Mouse (Mus musculus) liver, embryonic 14.5 days (tissue): Measurements from ENCODE around the gene Gm14151. TPM values are rescaled to one million over a fixed set of nuclear protein-coding genes. Genes with fewer than 3 reads are reported as not detected.
"Not testable (repeated sequence)": the region's sequence is repeated elsewhere in the genome, so short reads cannot be mapped to it uniquely, and the experiment has no call there.

Experiments used
- ATAC-seq: fragments of 200-750 bp; cut with Nextera tagmentation; 2 replicates; pipeline ENCODE4 v1.8.0; 2017; ENCODE audit warnings: moderate number of reproducible peaks, mild to moderate bottlenecking, moderate library complexity; ENCODE audit not compliant: insufficient read depth
- DNase-seq, 3 experiments: peaks; one replicate each; pipeline ENCODE4 v3.0.0-alpha.2; 2012 to 2013; ENCODE audit warnings: low read depth in 3 of 3, low spot score in 3 of 3
- H3K27ac ChIP-seq: fragments of 300-500 bp; sonication (generic); 2 replicates; pipeline ENCODE4 v1.5.1; 2014; ENCODE audit warnings: moderate library complexity, mild to moderate bottlenecking, control low read depth, inconsistent platforms
- H3K27me3 ChIP-seq: fragments of 300-500 bp; sonication (generic); 2 replicates; pipeline ENCODE4 v1.6.1; 2014; ENCODE audit warnings: mild to moderate bottlenecking, low read length, moderate library complexity; ENCODE audit not compliant: control insufficient read depth, insufficient read depth
- H3K36me3 ChIP-seq: fragments of 300-500 bp; sonication (generic); replicated peaks from 2 replicates; pipeline ENCODE4 v1.6.1; 2014; ENCODE audit warnings: low read depth; ENCODE audit not compliant: control insufficient read depth, insufficient read depth
- H3K4me1 ChIP-seq, 2 experiments: fragments of 200-500 bp in 1 of 2; fragments of 300-500 bp in 1 of 2; sonication (generic) in 1 of 2; replicated peaks; 2 replicates each; pipeline ENCODE4 v1.6.1; 2012 to 2014; ENCODE audit warnings: antibody characterized with exemption in 1 of 2, inconsistent platforms in 1 of 2, low read length in 1 of 2; ENCODE audit not compliant: control insufficient read depth in 2 of 2, insufficient read depth in 2 of 2
- H3K4me2 ChIP-seq: fragments of 300-500 bp; sonication (generic); 2 replicates; pipeline ENCODE4 v1.6.1; 2014; ENCODE audit warnings: low read depth, mild to moderate bottlenecking, control low read depth, moderate library complexity
- H3K4me3 ChIP-seq, 2 experiments: fragments of 200-500 bp in 1 of 2; fragments of 300-500 bp in 1 of 2; sonication (generic) in 1 of 2; 2 replicates each; pipeline ENCODE4 v1.5.1; 2012 to 2014; ENCODE audit warnings: low read depth in 2 of 2, low read length in 2 of 2, mild to moderate bottlenecking in 2 of 2, control low read depth in 1 of 2, inconsistent platforms in 1 of 2, moderate library complexity in 1 of 2; ENCODE audit not compliant: insufficient read depth in 1 of 2
- H3K9ac ChIP-seq: fragments of 300-500 bp; sonication (generic); replicated peaks from 2 replicates; pipeline ENCODE4 v1.6.1; 2014; ENCODE audit warnings: mild to moderate bottlenecking, control low read depth, moderate library complexity
- H3K9me3 ChIP-seq: fragments of 300-500 bp; sonication (generic); 2 replicates; pipeline ENCODE4 v1.6.1; 2016; ENCODE audit warnings: low read length, mixed read lengths; ENCODE audit not compliant: control insufficient read depth
- CTCF ChIP-seq: IDR thresholded peaks from 2 replicates; pipeline ENCODE4 v1.5.1; 2016; ENCODE audit warnings: antibody characterized with exemption, low read depth, control low read depth
- EP300 ChIP-seq: IDR thresholded peaks from 2 replicates; pipeline ENCODE4 v1.6.1; 2016; ENCODE audit warnings: antibody characterized with exemption, low read depth
- WGBS: fragments of 180-500 bp; shearing (Covaris S2); extraction: QIAGEN DNeasy Blood & Tissue Kit; methylation state at CpG from one replicate; pipeline ENCODE4 v1.1.7; 2014; ENCODE audit not compliant: insufficient replicate concordance; 5-methylcytosine and 5-hydroxymethylcytosine counted together
- polyA plus RNA-seq, 2 experiments: library from polyadenylated mRNA; depleted of rRNA in 1 of 2; stranded (reverse) in 1 of 2; unstranded in 1 of 2; fragments of >200 nt; fragmentation: Nextera tagmentation in 1 of 2; extraction: Ambion mirVana in 1 of 2; gene quantifications; 2 replicates each; pipeline versions ENCODE4 v1.2.1 to v1.2.3; 2012 to 2014

Gene Gm14151
- polyA plus RNA-seq (2012; rRNA removed): not detected in 2 replicates
- not detected in 2 replicates for polyA plus RNA-seq (2014; fragmentation: Nextera tagmentation; extraction: Ambion mirVana)

GRCm38 (mm10) chr2:151092250-151092649 is at the start of gene Gm14151:
TSS of gene Gm14151 (minus strand) at chr2:151092350.
- H3K36me3 ChIP-seq, DNase-seq, H3K27me3 ChIP-seq, H3K9me3 ChIP-seq, H3K27ac ChIP-seq, H3K4me2 ChIP-seq, H3K4me3 ChIP-seq, ATAC-seq, H3K4me1 ChIP-seq, H3K9ac ChIP-seq: not testable (repeated sequence)
- WGBS: no CpG with 5 or more reads among the region's 3 CpGs

GRCm38 (mm10) chr2:151097945-151098344 is 5.8 kb upstream of the Gm14151 start, which contains the start of gene Gm14147:
TSS of gene Gm14147 (plus strand) at chr2:151098245.
- H3K9ac ChIP-seq, DNase-seq, H3K27me3 ChIP-seq, H3K36me3 ChIP-seq, H3K4me1 ChIP-seq, ATAC-seq, H3K27ac ChIP-seq, H3K4me3 ChIP-seq, H3K4me2 ChIP-seq, H3K9me3 ChIP-seq: not testable (repeated sequence)
- WGBS: no CpG with 5 or more reads among the region's 3 CpGs

- 62% methylated on average over 1 of the region's 1 CpGs for WGBS
- no peaks in the 10 kb centered on the region for H3K27me3 ChIP-seq
- H3K4me1 ChIP-seq: no peaks in the 10 kb centered on the region
- no peak overlapping the region for H3K27ac ChIP-seq
- DNase-seq (no peak), ATAC-seq (no peak)
- no peak overlapping the region for H3K9ac ChIP-seq
- H3K4me3 ChIP-seq: no peak overlapping the region
- no peaks in the 10 kb centered on the region for H3K36me3 ChIP-seq
- H3K4me2 ChIP-seq: no peak overlapping the region
- TF ChIP-seq CTCF (no peak), EP300 (no peak)
- H3K9me3 ChIP-seq: no peaks in the 10 kb centered on the region
These were observed 35.5 kb downstream of the Gm14151 start for GRCm38 (mm10) chr2:151056637-151057036.

- Histone ChIP-seq H3K27me3 (no peaks in the 10 kb centered on the region), H3K27ac (no peak overlapping the region), H3K4me2 (peak overlapping the region; percentile 96), H3K4me3 (peak overlapping the region in 1 of 2 experiments; percentile 91; a peak in 2 of 4 replicates), H3K4me1 (peaks cover 14 to 19% of the 10 kb centered on the region in 2 experiments), H3K36me3 (no peaks in the 10 kb centered on the region; the same call in none of the 2 replicates), H3K9me3 (no peaks in the 10 kb centered on the region), H3K9ac (peak overlapping the region; percentile 62)
- ATAC-seq: no peak
- DNase-seq: no peak
- TF ChIP-seq EP300 (no peak), CTCF (no peak)
- 69% methylated on average over 1 of the region's 1 CpGs for WGBS
These were observed 51.7 kb downstream of the Gm14151 start for GRCm38 (mm10) chr2:151040411-151040810.

DNA sequence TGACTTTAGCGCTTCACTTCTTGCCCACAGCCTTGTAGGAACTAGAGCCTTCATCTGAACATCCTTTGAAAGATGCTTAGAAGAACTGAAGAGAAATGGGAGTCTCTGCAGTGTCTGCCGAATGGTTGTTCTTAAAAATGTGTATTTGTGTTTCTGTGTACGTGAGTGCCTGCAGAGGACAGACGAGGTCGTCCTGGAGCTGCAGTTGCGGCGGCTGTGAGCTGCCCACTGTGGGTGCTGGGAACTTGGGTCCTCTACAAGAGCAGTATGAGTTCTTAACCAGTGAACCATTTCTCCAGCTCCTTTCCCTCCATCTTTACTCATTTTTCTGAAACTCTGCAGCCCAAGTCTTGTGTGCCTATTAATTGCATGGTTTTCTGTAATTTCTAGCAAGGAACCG is 52.4 kb downstream of the Gm14151 start:
- Histone ChIP-seq H3K4me3 (peak overlapping the region; percentile 89 to 91), H3K4me2 (peak overlapping the region; percentile 96), H3K4me1 (peaks cover 16 to 26% of the 10 kb centered on the region in 2 experiments), H3K9me3 (no peaks in the 10 kb centered on the region), H3K27ac (peak overlapping the region; percentile 4), H3K36me3 (no peaks in the 10 kb centered on the region; the same call in none of the 2 replicates), H3K9ac (peak overlapping the region; percentile 62), H3K27me3 (no peaks in the 10 kb centered on the region)
- TF ChIP-seq EP300 (no peak), CTCF (peak; percentile 20; the same call in 1 of the 2 replicates)
- WGBS: 35% methylated on average over 8 of the region's 8 CpGs
- ATAC-seq: peak; percentile 8; the same call in 1 of the 2 replicates
- DNase-seq: peak in 2 of 3 experiments; percentile 5 to 19
